Mouse (Mus musculus) liver, embryonic 14.5 days (tissue): ENCODE results near the gene Vwa7. TPM values are rescaled to one million over a fixed set of nuclear protein-coding genes. Genes with fewer than 3 reads are reported as not detected.
A peak's percentile ranks its signal among the peaks of the same experiment; 100 is the strongest.

ENCODE experiments used
- ATAC-seq: fragments of 200-750 bp; cut with Nextera tagmentation; 2 replicates; pipeline ENCODE4 v1.8.0; 2017; ENCODE audit warnings: moderate number of reproducible peaks, mild to moderate bottlenecking, moderate library complexity; ENCODE audit not compliant: insufficient read depth
- DNase-seq, 3 experiments: peaks; one replicate each; pipeline ENCODE4 v3.0.0-alpha.2; 2012 to 2013; ENCODE audit warnings: low read depth in 3 of 3, low spot score in 3 of 3
- H3K27ac ChIP-seq: fragments of 300-500 bp; sonication (generic); 2 replicates; pipeline ENCODE4 v1.5.1; 2014; ENCODE audit warnings: moderate library complexity, mild to moderate bottlenecking, control low read depth, inconsistent platforms
- H3K27me3 ChIP-seq: fragments of 300-500 bp; sonication (generic); 2 replicates; pipeline ENCODE4 v1.6.1; 2014; ENCODE audit warnings: mild to moderate bottlenecking, low read length, moderate library complexity; ENCODE audit not compliant: control insufficient read depth, insufficient read depth
- H3K36me3 ChIP-seq: fragments of 300-500 bp; sonication (generic); replicated peaks from 2 replicates; pipeline ENCODE4 v1.6.1; 2014; ENCODE audit warnings: low read depth; ENCODE audit not compliant: control insufficient read depth, insufficient read depth
- H3K4me1 ChIP-seq, 2 experiments: fragments of 200-500 bp in 1 of 2; fragments of 300-500 bp in 1 of 2; sonication (generic) in 1 of 2; replicated peaks; 2 replicates each; pipeline ENCODE4 v1.6.1; 2012 to 2014; ENCODE audit warnings: antibody characterized with exemption in 1 of 2, inconsistent platforms in 1 of 2, low read length in 1 of 2; ENCODE audit not compliant: control insufficient read depth in 2 of 2, insufficient read depth in 2 of 2
- H3K4me2 ChIP-seq: fragments of 300-500 bp; sonication (generic); 2 replicates; pipeline ENCODE4 v1.6.1; 2014; ENCODE audit warnings: low read depth, mild to moderate bottlenecking, control low read depth, moderate library complexity
- H3K4me3 ChIP-seq, 2 experiments: fragments of 200-500 bp in 1 of 2; fragments of 300-500 bp in 1 of 2; sonication (generic) in 1 of 2; 2 replicates each; pipeline ENCODE4 v1.5.1; 2012 to 2014; ENCODE audit warnings: low read depth in 2 of 2, low read length in 2 of 2, mild to moderate bottlenecking in 2 of 2, control low read depth in 1 of 2, inconsistent platforms in 1 of 2, moderate library complexity in 1 of 2; ENCODE audit not compliant: insufficient read depth in 1 of 2
- H3K9ac ChIP-seq: fragments of 300-500 bp; sonication (generic); replicated peaks from 2 replicates; pipeline ENCODE4 v1.6.1; 2014; ENCODE audit warnings: mild to moderate bottlenecking, control low read depth, moderate library complexity
- H3K9me3 ChIP-seq: fragments of 300-500 bp; sonication (generic); 2 replicates; pipeline ENCODE4 v1.6.1; 2016; ENCODE audit warnings: low read length, mixed read lengths; ENCODE audit not compliant: control insufficient read depth
- CTCF ChIP-seq: IDR thresholded peaks from 2 replicates; pipeline ENCODE4 v1.5.1; 2016; ENCODE audit warnings: antibody characterized with exemption, low read depth, control low read depth
- EP300 ChIP-seq: IDR thresholded peaks from 2 replicates; pipeline ENCODE4 v1.6.1; 2016; ENCODE audit warnings: antibody characterized with exemption, low read depth
- WGBS: fragments of 180-500 bp; shearing (Covaris S2); extraction: QIAGEN DNeasy Blood & Tissue Kit; methylation state at CpG from one replicate; pipeline ENCODE4 v1.1.7; 2014; ENCODE audit not compliant: insufficient replicate concordance; 5-methylcytosine and 5-hydroxymethylcytosine counted together
- polyA plus RNA-seq, 2 experiments: library from polyadenylated mRNA; depleted of rRNA in 1 of 2; stranded (reverse) in 1 of 2; unstranded in 1 of 2; fragments of >200 nt; fragmentation: Nextera tagmentation in 1 of 2; extraction: Ambion mirVana in 1 of 2; gene quantifications; 2 replicates each; pipeline versions ENCODE4 v1.2.1 to v1.2.3; 2012 to 2014

Gene Vwa7
- polyA plus RNA-seq, 2 experiments: 0.18 TPM; not detected in 1

GRCm38 (mm10) chr17:35045807-35046680, 29.7 kb downstream of the Vwa7 start:
- Histone ChIP-seq H3K4me1 (peaks cover 57% of the 10 kb centered on the region in 2 experiments), H3K4me3 (peak overlapping the region; percentile 68 to 70), H3K4me2 (peak overlapping the region; percentile 98), H3K27ac (peak overlapping the region; percentile 81), H3K36me3 (no peaks in the 10 kb centered on the region), H3K9ac (peak overlapping the region; percentile 94), H3K27me3 (no peaks in the 10 kb centered on the region), H3K9me3 (no peaks in the 10 kb centered on the region)
- 2% methylated on average over 43 of the region's 48 CpGs for WGBS
- ATAC-seq (peak; percentile 0; the same call in 1 of the 2 replicates), DNase-seq (no peak)
- no peak for TF ChIP-seq CTCF
- TF ChIP-seq EP300: no peak

- ATAC-seq: peak; percentile 88
- H3K36me3 ChIP-seq: no peaks in the 10 kb centered on the region
- H3K4me1 ChIP-seq: peaks cover 58 to 61% of the 10 kb centered on the region in 2 experiments
- H3K27ac ChIP-seq: peak within 1 kb of the TSS; percentile 81
- DNase-seq: peak; percentile 96 to 97 (median 97)
- H3K4me2 ChIP-seq: peak within 1 kb of the TSS; percentile 98
- H3K9ac ChIP-seq: peak within 1 kb of the TSS; percentile 94
- peak within 1 kb of the TSS; percentile 68 to 70 for H3K4me3 ChIP-seq
- TF ChIP-seq EP300 (no peak), CTCF (0 out of 2 replicates have a peak, but pooled peaks have one; percentile 3)
- no peaks in the 10 kb centered on the region for H3K27me3 ChIP-seq
- no peaks in the 10 kb centered on the region for H3K9me3 ChIP-seq
- 1% methylated on average over 33 of the region's 33 CpGs for WGBS
Measured at GRCm38 (mm10) chr17:35046681-35047455, 30.5 kb downstream of the Vwa7 start, which contains the start of gene Msh5. Gene Msh5, minus strand, starts transcription at chr17:35046745.

GRCm38 (mm10) chr17:35047688-35048087, 31.3 kb downstream of the Vwa7 start:
- Histone ChIP-seq H3K9ac (peak overlapping the region; percentile 57), H3K27me3 (no peaks in the 10 kb centered on the region), H3K9me3 (no peaks in the 10 kb centered on the region), H3K27ac (peak overlapping the region; percentile 81), H3K4me3 (peak overlapping the region; percentile 34 to 38; a peak in 3 of 4 replicates), H3K4me2 (peak overlapping the region; percentile 98), H3K36me3 (peaks cover 7% of the 10 kb centered on the region), H3K4me1 (peaks cover 63 to 65% of the 10 kb centered on the region in 2 experiments)
- peak in 2 of 3 experiments; percentile 51 to 64 for DNase-seq
- ATAC-seq: no peak
- 9% methylated on average over 1 of the region's 1 CpGs for WGBS
- TF ChIP-seq CTCF: no peak
- TF ChIP-seq EP300: peak; percentile 14; the same call in 1 of the 2 replicates

- Histone ChIP-seq H3K4me3 (peak overlapping the region; percentile 34 to 38), H3K4me1 (peaks cover 63 to 65% of the 10 kb centered on the region in 2 experiments)
Measured at GRCm38 (mm10) chr17:35048149-35048931, 32.0 kb downstream of the Vwa7 start.

More at GRCm38 (mm10) chr17:35048149-35048931, 32.0 kb downstream of the Vwa7 start:
- ATAC-seq (no peak), DNase-seq (no peak)
- Histone ChIP-seq H3K27me3 (no peaks in the 10 kb centered on the region), H3K36me3 (peaks cover 14% of the 10 kb centered on the region), H3K9ac (peak overlapping the region; percentile 57), H3K4me2 (peak overlapping the region; percentile 98), H3K27ac (peak overlapping the region; percentile 81), H3K9me3 (no peaks in the 10 kb centered on the region)
- TF ChIP-seq EP300 (no peak), CTCF (no peak)
- 3% methylated on average over 11 of the region's 11 CpGs for WGBS
